Mouse (Mus musculus) ES-E14 (cell line): ENCODE results near the gene Pax3. TPM values are rescaled to one million over a fixed set of nuclear protein-coding genes. Genes with fewer than 3 reads are reported as not detected.

Source experiments
- DNase-seq: peaks from one replicate; pipeline ENCODE4 v3.0.0-alpha.2; 2013; ENCODE audit warnings: low read depth, low spot score
- H3K27ac ChIP-seq: 2 replicates; pipeline ENCODE4 v1.5.1; 2012; ENCODE audit warnings: low read depth, mild to moderate bottlenecking, low read length, moderate library complexity, mixed read lengths; ENCODE audit not compliant: poor library complexity, insufficient read depth, severe bottlenecking
- H3K36me3 ChIP-seq: 2 replicates; pipeline ENCODE4 v1.6.1; 2012; ENCODE audit warnings: mild to moderate bottlenecking, low read length, moderate library complexity, mixed read lengths; ENCODE audit not compliant: control insufficient read depth, poor library complexity, insufficient read depth, severe bottlenecking
- H3K4me1 ChIP-seq, 2 experiments: fragments of 150-350 bp in 1 of 2; sonication (generic) in 1 of 2; 2 replicates each; pipeline ENCODE4 v1.6.1; 2012; ENCODE audit warnings: low read length in 2 of 2, mild to moderate bottlenecking in 1 of 2, mixed read lengths in 1 of 2; ENCODE audit not compliant: control insufficient read depth in 2 of 2, insufficient read depth in 2 of 2, poor library complexity in 1 of 2
- H3K4me3 ChIP-seq, 2 experiments: fragments of 150-350 bp in 1 of 2; sonication (generic) in 1 of 2; 2 replicates each; pipeline ENCODE4 v1.5.1; 2012; ENCODE audit warnings: low read length in 2 of 2, low read depth in 1 of 2, mild to moderate bottlenecking in 1 of 2, mixed read lengths in 1 of 2; ENCODE audit not compliant: insufficient read depth in 1 of 2, poor library complexity in 1 of 2, severe bottlenecking in 1 of 2
- H3K9ac ChIP-seq: 2 replicates; pipeline ENCODE4 v1.6.1; 2012; ENCODE audit warnings: low read depth, mild to moderate bottlenecking, low read length, mixed read lengths; ENCODE audit not compliant: poor library complexity, insufficient read depth, severe bottlenecking
- H3K9me3 ChIP-seq: fragments of 150-350 bp; sonication (generic); 2 replicates; pipeline ENCODE4 v1.6.1; 2012; ENCODE audit warnings: low read depth, mild to moderate bottlenecking, low read length; ENCODE audit not compliant: control insufficient read depth, insufficient read depth
- CHD2 ChIP-seq: IDR thresholded peaks from 2 replicates; pipeline ENCODE4 v1.6.1; 2014; ENCODE audit warnings: mild to moderate bottlenecking, low read depth, low read length, inconsistent platforms
- HCFC1 ChIP-seq: IDR thresholded peaks from 2 replicates; pipeline ENCODE4 v1.6.1; 2012; ENCODE audit warnings: low read length, inconsistent platforms, borderline replicate concordance; ENCODE audit not compliant: insufficient read depth
- MAFK ChIP-seq: IDR thresholded peaks from 2 replicates; pipeline ENCODE4 v1.6.1; 2014; ENCODE audit warnings: mild to moderate bottlenecking, low read depth, low read length, inconsistent platforms; ENCODE audit not compliant: insufficient read depth
- ZC3H11A ChIP-seq: IDR thresholded peaks from 2 replicates; pipeline ENCODE4 v1.6.1; 2012; ENCODE audit warnings: low read depth, mild to moderate bottlenecking, inconsistent platforms, low read length, borderline replicate concordance
- ZNF384 ChIP-seq: IDR thresholded peaks from 2 replicates; pipeline ENCODE4 v1.6.1; 2012; ENCODE audit warnings: low read depth, low read length, inconsistent platforms
- in situ Hi-C, 2 experiments: fragments of 600-800 bp; cut with MboI; formaldehyde crosslinking; loops; one replicate each; pipeline ENCODE4 v1.15.1; 2025; ENCODE audit warnings: low sequenced_read_pairs in 2 of 2, inconsistent platforms in 1 of 2; ENCODE audit not compliant: unreplicated experiment in 2 of 2
- total RNA-seq: library from RNA; depleted of rRNA; stranded (reverse); fragments of 300-350 nt; gene quantifications from 2 replicates; pipeline ENCODE4 v1.2.3, GENCODE M21; 2012

Pax3 gene
- total RNA-seq, 1 experiment = 0.71 TPM

GRCm38 (mm10) chr1:78190386-78191111 lies 6.4 kb downstream of the Pax3 start:
- Histone ChIP-seq H3K4me3 (no peak overlapping the region), H3K9ac (no peak overlapping the region), H3K9me3 (no peaks in the 10 kb centered on the region), H3K36me3 (no peaks in the 10 kb centered on the region), H3K4me1 (peaks cover 0 to 4% of the 10 kb centered on the region in 2 experiments; a peak in 1 of 4 replicates), H3K27ac (no peak overlapping the region)
- DNase-seq = no peak
- TF ChIP-seq ZC3H11A = no peak
- TF ChIP-seq MAFK = no peak
- no peak for TF ChIP-seq HCFC1
- TF ChIP-seq ZNF384 = no peak
- TF ChIP-seq CHD2 = no peak
- in situ Hi-C loops = no loop called here

DNA sequence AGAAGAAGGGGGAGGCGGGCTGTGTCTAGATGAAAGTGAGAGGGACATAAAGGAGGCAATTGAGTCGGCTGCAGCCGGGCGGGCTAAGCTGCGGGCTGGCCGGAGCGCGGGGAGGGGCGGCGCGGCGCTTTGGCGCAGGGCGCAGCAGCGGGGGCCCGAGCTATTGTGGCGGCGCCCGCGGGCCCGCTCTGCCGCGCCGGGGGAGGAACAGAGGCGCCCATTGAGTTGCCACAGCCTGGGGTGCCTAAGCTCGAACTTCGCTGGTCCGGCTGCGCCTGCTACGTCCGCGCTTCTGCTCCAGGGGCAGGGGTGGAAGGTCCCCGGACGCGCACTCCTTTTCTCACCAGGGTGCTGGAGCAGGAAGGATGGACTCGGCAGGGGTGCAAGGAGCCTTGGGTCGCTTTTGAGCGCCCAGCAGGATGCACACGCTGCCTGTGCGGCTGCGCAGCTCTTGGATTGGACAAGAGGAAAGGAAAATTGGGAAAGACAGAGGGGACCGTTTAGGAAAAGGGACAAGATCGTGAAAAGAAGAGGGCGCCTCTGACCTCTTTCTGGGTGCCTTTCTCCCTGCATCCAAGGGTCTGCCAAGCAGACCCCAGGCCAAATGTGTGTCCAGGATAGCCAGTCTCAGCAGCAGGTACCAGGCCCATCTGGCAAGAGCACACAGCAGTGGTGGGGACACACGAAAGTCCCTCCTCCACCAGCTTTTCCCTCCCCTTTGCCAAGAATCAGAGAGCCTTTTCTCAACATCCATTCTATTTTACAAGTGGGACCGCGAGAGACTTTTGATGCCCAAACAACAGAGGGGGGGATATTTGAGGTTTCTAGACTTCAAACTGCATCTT lies 7.2 kb downstream of the Pax3 start:
- in situ Hi-C loops = no loop called here
- H3K36me3 ChIP-seq = no peaks in the 10 kb centered on the region
- H3K9ac ChIP-seq = no peak overlapping the region
- no peak overlapping the region for H3K27ac ChIP-seq
- H3K4me1 ChIP-seq = 0 out of 4 replicates have a peak, but pooled peaks cover 0 to 2% of the 10 kb centered on the region in 2 experiments
- H3K9me3 ChIP-seq = no peaks in the 10 kb centered on the region
- TF ChIP-seq MAFK (no peak), ZNF384 (no peak), HCFC1 (no peak), ZC3H11A (no peak), CHD2 (no peak)
- DNase-seq = no peak
- H3K4me3 ChIP-seq = peak overlapping the region; percentile 41 to 53; a peak in 3 of 4 replicates

DNA sequence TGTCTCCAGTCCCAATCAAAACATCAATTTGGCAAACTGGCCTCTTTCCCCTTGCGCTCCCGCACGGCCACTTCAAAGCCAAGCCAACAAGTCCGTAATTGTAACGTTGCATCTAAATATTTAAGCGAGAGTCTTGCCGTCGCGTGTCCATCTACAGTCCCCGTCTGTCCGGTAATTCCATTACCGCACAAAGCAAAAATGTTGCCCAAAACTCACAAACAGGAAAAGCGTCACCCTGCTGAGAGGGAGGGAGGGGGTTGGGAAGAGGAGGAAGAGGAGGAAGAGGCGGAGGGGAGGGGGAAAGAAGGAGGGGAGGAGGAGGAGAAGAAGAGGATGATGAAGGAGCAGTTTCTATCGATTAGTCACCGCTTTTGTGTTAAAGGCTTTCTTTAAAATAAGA lies 7.9 kb downstream of the Pax3 start:
- no peak for DNase-seq
- no peak for TF ChIP-seq ZC3H11A
- TF ChIP-seq HCFC1 = no peak
- TF ChIP-seq CHD2 = no peak
- no peak for TF ChIP-seq ZNF384
- no peak for TF ChIP-seq MAFK
- no peaks in the 10 kb centered on the region for H3K36me3 ChIP-seq
- H3K9me3 ChIP-seq = no peaks in the 10 kb centered on the region
- no peak overlapping the region for H3K9ac ChIP-seq
- H3K4me3 ChIP-seq = no peak overlapping the region; a peak in 2 of 4 replicates
- in situ Hi-C loops = no loop called here
- 0 out of 4 replicates have a peak, but pooled peaks cover 0 to 2% of the 10 kb centered on the region in 2 experiments for H3K4me1 ChIP-seq
- H3K27ac ChIP-seq = no peak overlapping the region

- in situ Hi-C loops = no loop called here
- Histone ChIP-seq H3K27ac (no peak overlapping the region), H3K9ac (no peak overlapping the region), H3K36me3 (no peaks in the 10 kb centered on the region), H3K4me3 (no peak overlapping the region), H3K4me1 (0 out of 4 replicates have a peak, but pooled peaks cover 0 to 2% of the 10 kb centered on the region in 2 experiments), H3K9me3 (no peaks in the 10 kb centered on the region)
- no peak for DNase-seq
- TF ChIP-seq HCFC1 (no peak), ZNF384 (no peak), MAFK (no peak)
Measured at GRCm38 (mm10) chr1:78188299-78188698, 8.6 kb downstream of the Pax3 start.
